In the genomic region with DNA sequence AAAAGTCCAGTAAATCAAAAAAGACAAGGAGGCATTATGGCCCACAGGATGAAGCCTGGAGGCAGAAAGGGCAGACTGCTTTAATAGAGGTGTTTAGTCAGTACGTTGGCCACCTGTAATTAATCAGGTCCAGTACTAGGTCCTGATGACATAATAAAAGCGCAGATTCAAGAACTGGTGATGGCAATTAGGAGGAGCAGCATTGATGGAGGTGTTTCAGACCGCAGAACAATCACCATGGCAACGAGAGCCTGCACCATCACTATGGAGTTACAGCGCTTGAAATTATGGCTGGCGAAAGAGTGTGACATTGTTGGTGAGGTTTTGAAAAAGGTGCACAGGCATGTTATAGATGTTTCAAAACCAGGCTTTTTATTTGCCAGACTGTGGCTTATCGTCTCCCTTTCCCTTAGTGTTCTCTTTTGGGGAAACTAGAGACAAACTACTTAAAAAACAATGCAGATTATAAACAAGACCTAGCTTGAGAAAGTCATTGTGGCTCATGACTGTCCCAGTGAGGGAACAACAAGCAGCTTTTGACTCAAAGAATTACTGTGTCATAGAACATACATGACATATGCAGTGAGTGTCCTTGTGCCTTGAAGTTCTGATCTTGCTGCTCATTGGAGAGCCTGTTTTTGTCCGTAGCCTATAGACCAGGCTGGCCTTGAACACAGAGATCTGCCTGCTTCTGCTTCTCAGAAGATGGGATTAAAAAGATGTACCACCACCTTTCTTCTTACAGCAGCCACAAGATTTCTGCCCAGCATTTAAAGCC, we compare ENCODE assay signal across 13 mouse cellular contexts. TPM values are rescaled to one million over a fixed set of nuclear protein-coding genes. Genes with fewer than 3 reads are reported as not detected.
A peak's percentile ranks its signal among the peaks of the same experiment; 100 is the strongest.
DNase-seq lines count a peak whose midpoint lies in the region; ATAC-seq and TF ChIP-seq lines count a peak whose summit lies in the region.
"Had no signal": no experiment of that assay in that cellular context is flagged by ENCODE, and none has a peak within 500 bp of the region (broad histone marks: within the 10 kb centered on the region; RNA-seq: fewer than 3 reads in every experiment).

No protein-coding gene starts in this region.

- TF ChIP-seq POLR2A in cerebellum, adult 2 months (IDR thresholded peaks at IDR 0.05; ENCODE audit: borderline replicate concordance, insufficient read depth, low read length) = no peak
- TF ChIP-seq POLR2A in thymus, adult 2 months (IDR thresholded peaks at IDR 0.05; ENCODE audit: control insufficient read depth, extremely low read depth, insufficient read depth, low read length, poor library complexity) = no peak

- no peak for ATAC-seq in kidney, embryonic 15.5 days (replicated peaks; ENCODE audit: low FRiP score)

- no peak for TF ChIP-seq CTCF in cerebellum, adult 2 months (IDR thresholded peaks at IDR 0.05; ENCODE audit: borderline replicate concordance, insufficient read depth, low read depth, low read length)
- no peak for TF ChIP-seq CTCF in thymus, adult 2 months (IDR thresholded peaks at IDR 0.05; ENCODE audit: borderline replicate concordance, control insufficient read depth, extremely low read depth, insufficient read depth, low read length, poor library complexity)

- no peak overlapping the region for H3K4me2 ChIP-seq in kidney, embryonic 15.5 days

- DNase-seq in cerebellum, postnatal 10 days = peak; percentile 24 to 34
- DNase-seq in cerebellum, adult 2 months = no peak
- DNase-seq in right cerebral cortex, adult 2 months (ENCODE audit: low spot score in 2 of 2) = peak; percentile 36 to 38
- no peak for DNase-seq in right cerebral cortex, postnatal 14 days
- DNase-seq in limb, embryonic 10.5 days (ENCODE audit: low spot score) = peak; percentile 51
- no peak for DNase-seq in thymus, postnatal 4 days
- no peak for DNase-seq in thymus, adult 2 months
- DNase-seq: cerebellum, adult 9-10 months; heart, postnatal 14 days; kidney, adult 2 months; lung, postnatal 4 days had no signal

- H3K36me3 ChIP-seq in limb, embryonic 10.5 days = no peaks in the 10 kb centered on the region
- H3K36me3 ChIP-seq in kidney, embryonic 15.5 days = no peaks in the 10 kb centered on the region
- no peaks in the 10 kb centered on the region for H3K36me3 ChIP-seq in thymus, adult 2 months (ENCODE audit: control insufficient read depth, insufficient read depth, low read length)

- H3K27me3 ChIP-seq in cerebellum, adult 2 months (ENCODE audit: control insufficient read depth, insufficient read depth, low read length) = no peaks in the 10 kb centered on the region
- no peaks in the 10 kb centered on the region for H3K27me3 ChIP-seq in limb, embryonic 10.5 days (ENCODE audit: low read depth, poor library complexity, severe bottlenecking)
- H3K27me3 ChIP-seq in kidney, embryonic 15.5 days = no peaks in the 10 kb centered on the region
- H3K27me3 ChIP-seq in thymus, adult 2 months (ENCODE audit: control insufficient read depth, insufficient read depth, low read length) = no peaks in the 10 kb centered on the region

- no peak overlapping the region for H3K4me3 ChIP-seq in cerebellum, adult 2 months (replicated peaks; ENCODE audit: insufficient read depth, low read depth, low read length)
- H3K4me3 ChIP-seq in limb, embryonic 10.5 days = no peak overlapping the region
- no peak overlapping the region for H3K4me3 ChIP-seq in kidney, embryonic 15.5 days (replicated peaks)
- no peak overlapping the region for H3K4me3 ChIP-seq in thymus, adult 2 months (ENCODE audit: control insufficient read depth, insufficient read depth, low read length)

- no peak overlapping the region for H3K27ac ChIP-seq in cerebellum, adult 2 months (ENCODE audit: insufficient read depth, low read length)
- peak overlapping the region; percentile 20; the same call in 1 of the 2 replicates for H3K27ac ChIP-seq in limb, embryonic 10.5 days
- H3K27ac ChIP-seq in kidney, embryonic 15.5 days = no peak overlapping the region
- H3K27ac ChIP-seq in thymus, adult 2 months (ENCODE audit: control insufficient read depth, insufficient read depth, low read length) = no peak overlapping the region
- H3K27ac ChIP-seq: liver, embryonic 14.5 days had no signal

- no peak overlapping the region for H3K9ac ChIP-seq in kidney, embryonic 15.5 days
- H3K9ac ChIP-seq: liver, embryonic 14.5 days had no signal

- 55% methylated on average over 8 of the region's 8 CpGs for WGBS in cerebellum, adult 2 months
- 66% methylated on average over 8 of the region's 8 CpGs for WGBS in limb, embryonic 10.5 days
- 81% methylated on average over 8 of the region's 8 CpGs for WGBS in kidney, embryonic 15.5 days
- WGBS in thymus, adult 2 months = 94% methylated on average over 8 of the region's 8 CpGs

- H3K9me3 ChIP-seq in limb, embryonic 10.5 days (replicated peaks) = no peaks in the 10 kb centered on the region
- no peaks in the 10 kb centered on the region for H3K9me3 ChIP-seq in kidney, embryonic 15.5 days (replicated peaks)

- H3K4me1 ChIP-seq in cerebellum, adult 2 months (ENCODE audit: control insufficient read depth, insufficient read depth, low read length) = no peaks in the 10 kb centered on the region
- peaks cover 37% of the 10 kb centered on the region for H3K4me1 ChIP-seq in limb, embryonic 10.5 days
- no peaks in the 10 kb centered on the region for H3K4me1 ChIP-seq in kidney, embryonic 15.5 days
- no peaks in the 10 kb centered on the region for H3K4me1 ChIP-seq in thymus, adult 2 months (replicated peaks; ENCODE audit: control insufficient read depth, insufficient read depth, low read length)

RNA-seq across cellular contexts. Expression of a gene that starts 34.4 kb away (rescaled TPM):
- polyA plus RNA-seq in cerebellum, adult 2 months (2012; rRNA removed) = 50.2 and 50.8 TPM in 2 replicates
- polyA plus RNA-seq in limb, embryonic 10.5 days (2016; fragmentation: Nextera tagmentation; extraction: Ambion mirVana) = 66.6 and 69.8 TPM in 2 replicates
- polyA plus RNA-seq in kidney, embryonic 15.5 days (2015; fragmentation: Nextera tagmentation; extraction: Ambion mirVana) = 57.6 and 58.3 TPM in 2 replicates
- 35.2 and 35.4 TPM in 2 replicates for polyA plus RNA-seq in thymus, adult 2 months (2012; rRNA removed)

Comparison
In these comparisons a context has a peak if more than half of its experiments do, and no peak if none do; other contexts are left out.
1. DNase-seq: peak in cerebellum, postnatal 10 days (2 of 2), right cerebral cortex, adult 2 months (2 of 2) and limb, embryonic 10.5 days (single experiment); none in cerebellum, adult 2 months (0 of 2), right cerebral cortex, postnatal 14 days (single experiment), thymus, postnatal 4 days (single experiment) and thymus, adult 2 months (single experiment).